Mouse (Mus musculus) adrenal gland, adult 8-10 months (tissue): Measurements from ENCODE around the gene Hoxb9. TPM values are rescaled to one million over a fixed set of nuclear protein-coding genes. Genes with fewer than 3 reads are reported as not detected.
A peak's percentile ranks its signal among the peaks of the same experiment; 100 is the strongest.

ENCODE experiments used
- DNase-seq: peaks from one replicate; pipeline ENCODE4 v3.0.0; 2022
- total RNA-seq, 4 experiments: library from RNA; stranded (reverse); gene quantifications; 2 replicates each; pipeline ENCODE4 v1.2.4; 2022

Gene Hoxb9
- total RNA-seq, 4 experiments from 2014 or later = 157 to 250 (median 226) TPM

DNA sequence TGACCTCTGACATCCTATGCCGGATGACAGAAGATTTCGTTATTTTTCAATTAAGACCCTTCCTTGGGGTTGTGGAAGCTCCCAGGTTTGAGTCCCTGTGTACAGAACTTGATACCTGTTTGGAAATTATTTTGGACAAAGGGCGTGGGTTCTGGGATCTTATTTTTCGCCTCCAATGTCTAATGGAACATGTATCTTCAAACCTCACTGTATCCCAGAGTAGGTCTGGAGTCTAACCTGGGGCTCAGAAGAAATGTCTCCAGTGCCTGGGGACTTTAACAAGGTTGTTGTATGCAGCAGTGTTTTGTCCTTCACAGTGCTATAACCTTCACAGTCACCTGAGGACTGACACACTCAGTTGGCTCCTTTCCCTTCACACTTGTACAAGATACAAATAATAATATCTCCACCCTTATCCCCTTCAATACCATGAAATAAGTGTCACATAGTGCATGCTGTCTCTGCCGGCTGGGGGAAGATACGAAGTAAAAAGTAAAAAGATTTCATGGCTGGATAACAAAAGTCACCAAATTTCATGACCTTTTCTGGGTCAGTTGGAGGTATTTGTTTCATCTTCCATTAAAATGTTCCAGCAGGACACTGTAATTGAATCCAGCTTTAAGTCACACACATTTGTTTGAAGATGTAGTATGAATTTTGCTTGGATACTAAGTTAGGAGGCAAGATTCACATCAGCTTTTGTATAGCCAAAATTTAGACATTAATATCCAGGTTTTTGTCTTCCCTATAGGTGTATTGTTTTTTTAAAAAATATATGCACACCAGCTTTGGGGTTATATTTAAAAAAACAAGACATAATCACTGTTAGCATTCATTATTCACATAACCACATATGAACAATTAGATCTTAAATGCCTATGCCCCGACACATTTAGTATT, 4.0 kb upstream of the Hoxb9 start:
- DNase-seq = no peak

DNA sequence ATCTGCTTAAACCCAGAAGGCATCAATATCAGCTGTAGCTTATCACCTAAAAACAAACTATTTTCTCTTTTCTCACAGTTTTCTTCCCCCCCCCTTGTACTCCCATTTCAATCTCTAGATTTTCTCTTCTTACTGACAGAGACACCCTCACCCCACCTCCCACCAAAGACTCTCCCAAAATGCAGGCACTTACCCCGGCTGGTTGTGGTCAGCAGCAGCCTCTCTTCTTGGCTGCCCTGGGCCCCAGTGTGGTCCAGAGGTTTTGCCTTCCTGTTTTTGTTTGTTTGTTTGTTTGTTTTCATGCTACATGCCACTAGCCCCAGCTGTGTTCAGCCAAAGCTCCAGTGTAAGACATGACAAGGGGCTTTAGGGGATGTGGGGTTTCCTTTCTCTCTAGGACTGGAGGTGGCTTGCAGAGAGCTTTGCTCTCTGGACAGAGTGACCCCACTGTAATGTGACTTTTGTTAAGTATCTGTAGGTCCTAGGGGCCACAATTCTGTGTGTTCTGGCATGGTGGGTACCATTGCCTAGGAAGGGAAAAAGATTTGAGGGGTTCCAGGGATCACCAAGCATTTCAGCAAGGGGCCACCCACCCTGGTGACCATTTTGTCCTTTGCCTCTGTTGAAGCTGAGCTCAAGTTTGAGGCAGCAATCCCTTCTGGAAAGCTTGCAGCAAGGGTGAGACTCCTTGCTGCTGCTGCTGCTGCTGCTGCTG, 3.1 kb upstream of the Hoxb9 start:
- DNase-seq = no peak

DNA sequence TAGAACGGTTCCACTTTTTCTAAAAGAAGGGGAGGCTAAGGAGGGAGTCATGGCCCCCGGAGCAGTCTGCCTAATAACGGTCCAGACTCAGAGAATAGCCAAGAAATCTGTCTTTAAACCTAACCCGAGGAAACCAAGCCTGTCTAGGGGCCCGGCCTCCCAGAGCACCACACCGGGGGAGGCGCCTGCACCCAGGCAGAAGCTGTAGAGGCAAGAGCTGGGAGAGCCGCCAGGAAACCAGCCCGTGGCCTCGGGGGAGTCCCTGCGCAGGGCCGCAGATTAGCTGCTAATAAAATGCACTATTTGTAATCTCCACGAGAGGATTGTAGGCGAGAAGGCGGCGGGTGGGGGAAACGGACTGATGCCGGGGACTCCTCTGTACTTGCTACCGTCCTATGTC, 1.4 kb upstream of the Hoxb9 start:
- DNase-seq = peak; percentile 90

DNA sequence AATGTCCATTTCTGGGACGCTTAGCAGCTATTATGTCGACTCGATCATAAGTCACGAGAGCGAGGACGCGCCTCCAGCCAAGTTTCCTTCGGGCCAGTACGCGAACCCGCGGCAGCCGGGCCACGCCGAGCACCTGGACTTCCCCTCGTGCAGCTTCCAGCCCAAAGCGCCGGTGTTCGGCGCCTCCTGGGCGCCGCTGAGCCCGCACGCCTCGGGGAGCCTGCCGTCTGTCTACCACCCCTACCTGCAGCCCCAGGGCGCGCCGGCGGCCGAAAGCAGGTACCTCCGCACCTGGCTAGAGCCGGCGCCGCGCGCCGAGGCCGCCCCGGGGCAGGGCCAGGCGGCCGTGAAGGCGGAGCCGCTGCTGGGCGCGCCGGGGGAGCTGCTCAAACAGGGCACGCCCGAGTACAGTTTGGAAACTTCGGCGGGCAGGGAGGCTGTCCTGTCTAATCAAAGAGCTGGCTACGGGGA, 319 bp downstream of the Hoxb9 start:
- no peak for DNase-seq

DNA sequence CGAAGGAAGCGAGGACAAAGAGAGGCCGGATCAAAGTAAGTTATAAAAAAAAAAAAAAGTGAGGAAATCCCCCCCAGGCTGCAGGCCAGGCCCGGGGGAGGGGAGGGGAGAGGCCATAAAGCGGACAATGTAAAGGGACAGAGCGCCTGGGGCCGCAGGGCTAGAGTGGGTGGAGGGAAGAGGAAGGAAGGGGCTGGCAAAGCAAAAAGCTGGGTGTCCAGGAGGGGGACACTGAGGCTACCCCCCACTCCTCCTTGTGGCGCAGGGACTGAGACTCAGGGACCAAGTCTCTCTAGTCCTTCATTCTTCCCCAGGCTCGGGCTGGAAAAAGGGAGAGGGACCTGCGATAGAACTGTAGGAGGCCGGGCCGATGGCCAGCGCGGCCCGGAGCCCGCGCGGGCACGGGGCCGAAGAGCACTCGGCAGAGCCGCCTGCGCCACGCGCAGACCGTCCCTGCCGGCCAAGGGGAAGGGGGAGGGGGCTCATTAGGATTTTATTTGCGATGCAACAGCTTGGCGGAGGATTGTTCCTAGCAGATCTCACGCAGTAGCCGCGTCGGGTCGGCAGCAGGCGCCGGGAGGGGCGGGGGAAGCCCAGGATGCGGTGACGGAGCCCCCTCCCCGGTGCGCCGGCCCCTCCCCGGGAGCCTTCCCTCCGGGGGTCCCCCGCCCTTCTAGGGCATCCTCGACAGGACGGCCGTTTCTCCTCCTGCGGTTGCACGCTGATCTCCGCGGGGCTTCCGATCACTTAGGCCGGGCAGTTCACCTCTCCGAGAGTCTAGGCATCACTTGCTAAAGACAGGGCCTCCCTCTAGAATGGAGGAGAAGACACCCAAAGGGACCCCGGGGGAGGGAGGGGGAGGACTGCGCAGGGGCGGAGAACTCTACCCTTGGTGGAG, 1.0 kb downstream of the Hoxb9 start:
- no peak for DNase-seq

DNA sequence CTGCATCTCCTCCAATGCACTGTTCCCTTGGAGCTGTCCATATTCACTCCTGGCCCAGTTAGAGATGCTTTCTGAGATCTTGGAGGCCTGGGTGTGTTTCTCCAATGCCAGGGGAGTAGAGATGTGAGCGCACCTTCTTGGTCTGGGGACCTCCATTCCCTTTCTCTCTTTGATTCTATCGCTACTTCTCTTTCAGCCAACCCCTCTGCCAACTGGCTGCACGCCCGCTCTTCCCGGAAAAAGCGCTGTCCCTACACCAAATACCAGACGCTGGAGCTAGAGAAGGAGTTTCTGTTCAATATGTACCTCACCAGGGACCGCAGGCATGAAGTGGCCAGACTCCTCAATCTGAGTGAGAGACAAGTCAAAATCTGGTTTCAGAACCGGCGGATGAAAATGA, 3.2 kb downstream of the Hoxb9 start:
- DNase-seq = no peak

DNA sequence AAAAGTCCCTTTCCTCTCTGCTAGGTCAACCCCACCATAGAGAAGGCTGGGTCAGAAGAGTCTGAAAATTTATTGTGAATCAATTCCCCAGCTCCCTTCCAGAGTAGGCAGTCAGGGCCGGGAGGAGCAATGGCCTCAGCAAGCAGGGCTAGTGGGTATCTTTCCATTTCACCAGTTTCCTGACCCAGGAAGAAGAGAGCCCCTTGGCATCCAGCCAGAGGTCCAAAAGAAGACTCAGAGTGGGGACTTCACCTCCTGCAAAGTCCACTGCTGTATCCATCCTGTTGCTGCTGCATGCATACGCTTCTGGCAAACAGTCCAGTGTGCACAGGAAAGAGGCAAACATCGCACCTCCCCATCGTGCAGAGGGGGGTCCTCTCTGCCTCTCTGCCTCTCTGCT, 4.6 kb downstream of the Hoxb9 start:
- DNase-seq = no peak

DNA sequence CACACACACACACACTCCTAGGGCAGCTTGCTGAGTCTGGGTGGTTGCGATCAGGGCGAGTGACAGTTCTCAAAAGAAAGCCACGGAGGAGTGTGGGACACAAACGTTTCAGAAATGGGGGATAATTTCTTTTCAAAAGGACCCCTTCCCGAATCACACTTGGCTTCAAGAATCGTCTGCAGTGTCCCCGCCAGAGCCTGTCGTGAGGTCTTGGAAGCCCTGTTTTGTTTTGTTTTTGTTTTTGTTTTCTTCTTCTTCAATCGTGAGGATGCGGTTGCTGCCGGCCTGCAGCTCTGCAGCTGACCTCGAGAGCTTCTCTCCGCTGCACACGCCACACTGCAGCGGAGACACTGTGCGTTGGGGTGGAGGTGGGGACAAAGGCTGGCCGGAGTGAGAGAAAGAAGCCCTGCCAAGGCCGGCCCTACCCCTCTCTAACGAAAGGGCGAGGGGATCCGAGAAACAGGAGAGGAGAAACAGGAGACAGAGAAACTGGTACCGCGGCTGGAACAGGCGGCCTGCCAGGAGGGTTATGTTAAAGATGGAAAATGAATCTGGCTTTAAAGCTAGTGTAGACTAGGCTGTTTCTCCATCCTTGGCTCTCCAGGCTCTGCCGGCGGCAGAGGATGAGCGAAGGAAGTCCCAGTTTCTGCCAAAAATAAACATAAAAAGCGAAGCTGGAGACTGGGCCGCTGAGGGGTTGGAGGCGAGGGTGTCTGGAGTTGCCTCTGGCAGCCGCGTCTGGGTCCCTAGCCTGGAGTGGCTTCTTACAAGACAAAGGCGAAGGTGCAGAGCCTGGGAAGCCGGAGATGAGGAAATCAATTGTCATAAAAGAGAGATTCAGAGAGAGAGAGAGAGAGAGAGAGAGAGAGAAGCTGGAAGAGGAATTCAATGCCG, 6.1 kb downstream of the Hoxb9 start:
- DNase-seq = no peak

DNA sequence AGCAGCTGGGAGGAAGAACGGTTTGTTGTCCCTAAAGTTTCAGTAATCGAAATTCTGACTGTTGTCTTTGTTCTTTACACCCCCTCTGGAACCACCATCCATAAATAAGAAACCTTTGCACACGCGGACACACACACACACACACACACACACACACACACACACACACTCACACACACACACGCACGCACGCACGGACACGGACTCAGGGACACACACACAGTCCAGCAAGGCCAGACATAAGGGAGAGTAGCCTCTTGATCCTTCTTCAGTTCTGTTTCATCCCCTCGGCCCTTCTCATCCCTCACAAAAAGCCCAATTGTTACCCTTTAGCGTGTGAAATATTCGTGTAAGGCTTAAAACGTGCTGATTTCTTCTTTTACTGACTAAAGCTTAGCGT, 7.1 kb downstream of the Hoxb9 start:
- no peak for DNase-seq

DNA sequence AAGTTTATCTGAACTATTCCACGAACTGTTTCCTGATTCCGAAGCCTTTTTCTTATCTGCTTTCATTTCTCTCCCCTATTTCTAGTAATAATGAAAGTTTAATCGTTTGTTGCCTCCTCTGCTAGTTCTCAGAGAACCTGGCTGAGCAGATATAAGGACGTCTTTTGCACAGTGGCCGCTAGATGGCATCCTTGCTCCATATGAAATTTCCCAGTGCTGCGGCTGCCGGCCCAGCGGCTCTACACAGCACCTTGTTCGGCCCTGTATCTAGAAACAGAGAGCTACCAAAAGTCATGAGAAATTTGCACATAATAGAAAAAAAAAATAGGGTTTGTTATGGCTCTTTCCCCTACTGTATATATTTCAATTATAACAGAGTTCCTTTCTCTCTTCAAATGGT, 7.5 kb downstream of the Hoxb9 start:
- DNase-seq = peak; percentile 86

DNA sequence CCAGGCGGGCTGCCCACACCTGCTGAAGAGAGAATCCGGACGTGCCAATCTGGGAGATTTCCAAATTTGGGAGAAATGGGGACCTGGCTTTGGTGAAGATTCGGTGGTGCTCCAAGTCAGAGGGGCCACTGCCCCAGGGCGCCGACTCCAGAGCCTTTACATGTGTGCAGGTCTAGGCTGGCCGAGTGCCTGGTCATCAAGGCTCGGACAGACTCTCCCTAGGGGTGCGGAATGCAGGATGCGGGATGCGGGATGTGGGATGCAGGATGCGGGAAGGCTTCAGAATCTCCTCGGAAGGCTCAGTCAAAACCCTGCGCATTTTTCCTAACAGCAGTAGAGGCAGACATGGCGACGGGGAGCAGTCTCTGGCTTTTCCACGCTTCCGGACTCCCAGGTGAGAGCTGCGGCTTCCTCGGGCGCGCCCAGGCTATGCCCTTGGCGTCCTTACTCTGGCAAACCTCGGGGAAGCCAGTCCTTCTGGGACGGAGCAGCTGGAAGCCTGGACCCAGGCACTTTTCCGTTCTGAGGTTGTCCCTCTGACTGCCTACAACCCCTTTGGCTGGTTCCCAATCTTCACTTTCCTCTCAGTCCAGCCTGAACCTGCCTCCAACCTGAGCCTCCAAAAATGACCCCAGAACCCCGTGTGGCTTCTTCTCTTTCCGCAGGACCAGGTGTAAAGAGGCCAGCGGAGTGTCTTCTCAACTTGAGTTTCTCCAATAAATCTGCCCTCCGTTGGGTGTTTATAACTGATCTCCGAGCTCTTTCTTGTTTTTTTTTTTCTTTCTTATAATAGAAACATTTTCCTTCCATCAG, 8.4 kb downstream of the Hoxb9 start:
- no peak for DNase-seq

DNA sequence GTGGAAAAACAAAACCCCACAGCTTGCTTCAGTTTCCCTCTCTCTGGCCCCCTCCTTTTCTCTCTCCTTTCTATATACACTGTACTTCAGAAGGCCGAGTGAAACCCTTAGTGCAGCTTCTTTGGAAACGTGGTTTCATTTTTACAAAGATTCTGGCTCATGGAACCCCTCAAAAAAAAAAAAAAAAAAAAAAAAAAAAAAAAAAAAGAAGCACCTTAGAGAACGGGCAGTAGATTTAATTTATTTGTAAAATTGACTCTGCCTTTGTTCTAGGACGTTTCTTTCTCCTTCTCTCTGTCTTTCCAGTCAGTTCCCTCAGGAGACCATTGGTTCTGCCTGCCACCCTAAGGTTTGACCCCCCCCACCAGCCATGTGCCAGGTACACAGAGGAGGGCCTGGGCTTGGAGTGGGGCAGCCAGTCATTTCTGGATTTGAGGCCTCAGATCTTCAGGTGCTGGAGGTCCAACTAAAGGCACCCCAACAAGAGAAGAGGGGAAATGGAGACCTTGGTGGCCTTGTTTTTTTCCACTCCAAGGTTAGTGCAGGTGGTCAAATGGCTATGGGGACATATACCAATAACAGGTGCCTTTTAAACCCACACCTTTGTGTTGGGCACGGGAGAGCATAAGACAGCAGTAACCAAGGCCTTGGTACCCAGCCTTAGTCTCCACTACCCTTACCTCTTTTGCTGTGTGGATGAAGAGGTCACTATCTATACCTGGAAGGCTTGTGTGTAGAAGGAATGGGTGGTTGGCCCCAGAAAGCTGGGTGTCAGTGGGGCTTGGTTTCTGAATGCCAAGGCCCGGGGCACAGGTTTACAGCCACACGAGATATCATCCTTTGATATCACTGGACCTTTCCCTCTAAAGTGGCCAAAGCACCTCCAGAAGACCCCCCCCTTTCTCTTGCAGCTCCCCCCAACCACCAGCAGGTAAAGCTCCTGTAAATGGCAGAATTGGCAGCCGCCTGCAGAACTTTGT, 9.4 kb downstream of the Hoxb9 start:
- DNase-seq = no peak

DNA sequence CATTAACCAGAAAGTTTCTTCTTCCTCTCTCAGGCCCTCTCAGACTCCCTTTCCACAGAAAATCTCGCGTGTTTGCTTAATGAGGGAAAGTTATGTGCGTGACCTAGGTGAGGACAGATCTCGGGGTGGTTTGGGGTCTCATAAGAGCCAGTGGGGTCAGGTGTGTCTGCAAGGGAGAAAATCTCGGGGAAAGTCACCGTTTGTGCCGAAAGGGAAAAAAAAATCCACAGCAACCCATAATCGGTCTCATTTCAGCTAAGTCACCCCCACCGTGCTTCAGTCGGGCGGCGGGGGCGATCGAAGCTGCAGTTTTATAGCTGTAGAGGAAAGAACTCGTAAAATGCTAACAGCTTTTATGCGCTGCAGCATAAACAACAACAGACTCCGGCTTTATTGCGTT, 10.1 kb downstream of the Hoxb9 start:
- no peak for DNase-seq

DNA sequence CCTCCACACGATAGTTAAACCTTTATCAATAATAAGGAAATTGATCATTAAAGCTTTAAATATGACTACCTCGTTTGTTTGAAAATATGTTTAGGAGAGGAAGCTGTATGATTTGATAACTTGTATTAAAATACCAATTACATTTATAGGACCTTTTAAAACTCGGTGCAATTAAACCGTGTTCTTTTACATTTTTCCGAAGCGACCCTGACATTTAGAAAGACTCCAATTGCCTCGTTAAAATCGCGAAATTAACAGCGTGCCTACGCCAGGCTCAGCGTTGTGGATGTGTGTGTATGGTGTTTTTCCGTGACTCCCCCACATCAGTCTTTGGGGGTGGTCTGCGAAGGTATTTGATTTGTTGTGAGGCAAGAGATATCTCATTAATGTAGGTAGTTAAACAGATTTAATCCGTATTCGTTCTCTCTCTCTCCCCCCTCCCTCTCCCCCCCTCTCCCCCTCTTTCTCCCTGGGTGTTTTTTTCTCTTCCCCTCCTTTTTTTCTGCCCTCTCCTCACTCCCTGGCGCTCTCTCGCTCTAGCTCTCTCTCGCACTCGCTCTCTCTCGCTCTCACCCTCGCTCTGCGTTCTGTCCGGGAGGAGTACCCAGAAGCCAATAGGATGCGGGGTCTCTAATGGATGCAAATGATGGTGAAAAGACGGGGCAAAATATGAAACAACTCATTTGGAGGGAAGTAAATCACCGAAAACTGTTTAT, 10.8 kb downstream of the Hoxb9 start, which contains the start of gene Hoxb8:
Hoxb8 (plus strand) TSS at position 51 of the 716 bp plus-strand sequence.
- DNase-seq = no peak

DNA sequence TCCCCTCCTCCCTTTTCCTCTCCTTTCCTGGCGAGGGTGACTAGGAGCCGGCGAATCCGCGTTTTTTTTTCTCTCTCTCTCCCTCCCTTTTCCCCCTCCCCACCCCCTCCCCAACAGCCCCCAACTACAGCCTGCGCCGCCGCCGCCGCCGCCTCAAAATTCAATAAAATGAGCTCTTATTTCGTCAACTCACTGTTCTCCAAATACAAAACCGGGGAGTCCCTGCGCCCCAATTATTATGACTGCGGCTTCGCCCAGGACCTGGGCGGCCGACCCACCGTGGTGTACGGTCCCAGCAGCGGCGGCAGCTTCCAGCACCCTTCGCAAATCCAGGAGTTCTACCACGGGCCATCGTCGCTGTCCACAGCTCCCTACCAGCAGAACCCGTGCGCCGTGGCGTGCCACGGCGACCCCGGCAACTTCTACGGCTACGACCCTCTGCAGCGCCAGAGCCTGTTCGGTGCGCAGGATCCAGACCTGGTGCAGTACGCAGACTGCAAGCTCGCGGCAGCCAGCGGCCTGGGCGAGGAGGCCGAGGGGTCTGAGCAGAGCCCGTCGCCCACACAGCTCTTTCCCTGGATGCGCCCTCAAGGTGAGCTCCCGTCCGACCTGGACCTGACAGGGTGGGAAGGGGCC, 11.7 kb downstream of the Hoxb9 start:
- DNase-seq = no peak

DNA sequence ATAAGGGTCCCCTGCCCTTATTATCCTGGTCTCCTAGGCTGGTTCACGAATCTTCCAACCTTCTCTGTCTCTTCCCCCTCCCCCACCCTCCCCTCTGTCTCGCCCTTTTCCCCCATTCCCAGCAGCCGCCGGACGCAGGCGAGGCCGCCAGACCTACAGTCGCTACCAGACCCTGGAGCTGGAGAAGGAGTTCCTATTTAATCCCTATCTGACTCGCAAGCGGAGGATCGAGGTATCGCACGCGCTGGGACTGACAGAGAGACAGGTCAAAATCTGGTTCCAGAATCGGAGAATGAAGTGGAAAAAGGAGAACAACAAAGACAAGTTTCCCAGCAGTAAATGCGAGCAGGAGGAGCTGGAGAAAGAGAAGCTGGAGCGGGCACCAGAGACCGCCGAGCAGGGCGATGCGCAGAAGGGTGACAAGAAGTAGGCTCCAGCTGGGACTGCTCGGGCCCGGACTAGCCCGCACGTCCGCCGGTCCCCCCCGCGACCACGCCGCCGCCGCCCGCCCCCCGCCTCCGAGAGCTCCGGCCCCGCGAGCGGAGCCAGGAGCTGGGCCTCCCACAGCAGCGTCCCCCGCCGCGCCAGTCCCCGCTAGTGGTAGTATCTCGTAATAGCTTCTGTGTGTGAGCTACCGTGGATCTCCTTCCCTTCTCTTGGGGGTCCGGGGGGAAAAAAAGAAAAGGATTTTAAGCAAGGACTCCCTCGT, 12.9 kb downstream of the Hoxb9 start:
- DNase-seq = no peak
